Mouse (Mus musculus): ENCODE measurements around the gene Tnpo1.

- TF ChIP-seq CTCF (IDR thresholded peaks at IDR 0.05) (no peak), EP300 (IDR thresholded peaks at IDR 0.05) (no peak)
Observed at GRCm38 (mm10) chr13:98877165-98877564, 49.0 kb downstream of the Tnpo1 start.

All from lung, postnatal 0 days (tissue).